Mouse (Mus musculus): ENCODE data around the gene Kirrel. TPM values are rescaled to one million over a fixed set of nuclear protein-coding genes. Genes with fewer than 3 reads are reported as not detected.

Kirrel gene
- total RNA-seq, 2 experiments from 2014 or later: 0.11 TPM; not detected in 1

Other genes with a start within 250 kb of the Kirrel start
- gene Cd1d1, start 175.3 kb downstream of the Kirrel start, total RNA-seq (2015): 15.3 and 27.2 TPM in 2 replicates
- gene Cd1d1, start 175.3 kb downstream of the Kirrel start, total RNA-seq (2017): 16.5 and 18.5 TPM in 2 replicates
- gene Fcrls, start 89.0 kb upstream of the Kirrel start, total RNA-seq (2015): 0.49 TPM in 1 of 2 replicates, not detected in the other
- 0.22 and 3.5 TPM in 2 replicates for gene Fcrls, start 89.0 kb upstream of the Kirrel start, total RNA-seq (2017)
- 0.62 TPM in 1 of 2 replicates, not detected in the other for gene Cd5l, start 183.1 kb upstream of the Kirrel start, total RNA-seq (2015)
- gene Cd5l, start 183.1 kb upstream of the Kirrel start, total RNA-seq (2017): 0.70 and 1.7 TPM in 2 replicates
- gene Fcrl1, start 201.6 kb upstream of the Kirrel start, total RNA-seq (2015): 4.0 and 5.8 TPM in 2 replicates
- gene Fcrl1, start 201.6 kb upstream of the Kirrel start, total RNA-seq (2017): 2.9 and 3.6 TPM in 2 replicates